Mouse (Mus musculus): ENCODE data around the gene St3gal5.

- no peak for TF ChIP-seq CTCF (IDR thresholded peaks at IDR 0.05; ENCODE audit: control insufficient read depth, insufficient read depth, insufficient replicate concordance, low read depth, low read length)
- TF ChIP-seq POLR2A (IDR thresholded peaks at IDR 0.05; ENCODE audit: control insufficient read depth, low read depth, low read length), result no peak
These were observed 1.3 kb downstream of the St3gal5 start for GRCm38 (mm10) chr6:72098691-72099090.
